Mouse (Mus musculus) hindbrain, embryonic 14.5 days (tissue): ENCODE data around the gene Shank1. TPM values are rescaled to one million over a fixed set of nuclear protein-coding genes. Genes with fewer than 3 reads are reported as not detected.

ENCODE experiments used
- ATAC-seq: fragments of 200-750 bp; cut with Nextera tagmentation; 2 replicates; pipeline ENCODE4 v1.8.0; 2017; ENCODE audit warnings: moderate number of reproducible peaks, mild to moderate bottlenecking, moderate TSS enrichment, moderate library complexity; ENCODE audit not compliant: low FRiP score
- DNase-seq: peaks from one replicate; pipeline ENCODE4 v3.0.0-alpha.2; 2015; ENCODE audit warnings: low spot score
- H3K27ac ChIP-seq: fragments of 300-500 bp; sonication (generic); 2 replicates; pipeline ENCODE4 v1.5.1; 2014; ENCODE audit warnings: mild to moderate bottlenecking, moderate library complexity
- H3K27me3 ChIP-seq: fragments of 300-500 bp; sonication (generic); 2 replicates; pipeline ENCODE4 v1.6.1; 2014; ENCODE audit warnings: mild to moderate bottlenecking, low read length, mixed read lengths; ENCODE audit not compliant: control insufficient read depth, insufficient read depth
- H3K36me3 ChIP-seq: fragments of 300-500 bp; sonication (generic); replicated peaks from 2 replicates; pipeline ENCODE4 v1.6.1; 2014; ENCODE audit not compliant: control insufficient read depth, insufficient read depth
- H3K4me1 ChIP-seq: fragments of 300-500 bp; sonication (generic); replicated peaks from 2 replicates; pipeline ENCODE4 v1.6.1; 2014; ENCODE audit warnings: antibody characterized with exemption, low read length, mixed read lengths; ENCODE audit not compliant: control insufficient read depth, insufficient read depth
- H3K4me2 ChIP-seq: fragments of 300-500 bp; sonication (generic); replicated peaks from 2 replicates; pipeline ENCODE4 v1.6.1; 2014; ENCODE audit warnings: mild to moderate bottlenecking, moderate library complexity
- H3K4me3 ChIP-seq: fragments of 300-500 bp; sonication (generic); replicated peaks from 2 replicates; pipeline ENCODE4 v1.5.1; 2014; ENCODE audit warnings: mild to moderate bottlenecking, low read length
- H3K9ac ChIP-seq: fragments of 300-500 bp; sonication (generic); 2 replicates; pipeline ENCODE4 v1.6.1; 2014
- H3K9me3 ChIP-seq: fragments of 300-500 bp; sonication (generic); 2 replicates; pipeline ENCODE4 v1.6.1; 2016; ENCODE audit warnings: low read length; ENCODE audit not compliant: control insufficient read depth
- WGBS: fragments of 180-500 bp; shearing (Covaris S2); extraction: QIAGEN DNeasy Blood & Tissue Kit; methylation state at CpG from one replicate; pipeline ENCODE4 v1.1.7; 2014; 5-methylcytosine and 5-hydroxymethylcytosine counted together
- polyA plus RNA-seq: library from polyadenylated mRNA; unstranded; fragments of >200 nt; fragmentation: Nextera tagmentation; extraction: Ambion mirVana; gene quantifications from 2 replicates; pipeline ENCODE4 v1.2.1, GENCODE M21; 2014

Gene Shank1
- polyA plus RNA-seq, 1 experiment from 2014 or later = 46.8 TPM

- DNase-seq = no peak
- peaks cover 38% of the 10 kb centered on the region for H3K27me3 ChIP-seq
- H3K4me2 ChIP-seq = no peak overlapping the region
- H3K27ac ChIP-seq = no peak overlapping the region
- peaks cover 36% of the 10 kb centered on the region for H3K36me3 ChIP-seq
- H3K4me1 ChIP-seq = peaks cover 34% of the 10 kb centered on the region
- no peak overlapping the region for H3K9ac ChIP-seq
- H3K4me3 ChIP-seq = no peak overlapping the region
- H3K9me3 ChIP-seq = no peaks in the 10 kb centered on the region
- no peak for ATAC-seq
- WGBS = 11% methylated on average over 10 of the region's 10 CpGs
These were observed 47.5 kb downstream of the Shank1 start for GRCm38 (mm10) chr7:44357531-44357930.

- WGBS = 18% methylated on average over 5 of the region's 5 CpGs
- peaks cover 33% of the 10 kb centered on the region for H3K27me3 ChIP-seq
- peak overlapping the region; percentile 15; the same call in 1 of the 2 replicates for H3K4me2 ChIP-seq
- H3K4me1 ChIP-seq = peaks cover 31% of the 10 kb centered on the region
- peaks cover 32% of the 10 kb centered on the region for H3K36me3 ChIP-seq
- H3K9me3 ChIP-seq = no peaks in the 10 kb centered on the region
- no peak overlapping the region; the same call in 1 of the 2 replicates for H3K9ac ChIP-seq
- H3K27ac ChIP-seq = no peak overlapping the region
- DNase-seq (no peak), ATAC-seq (no peak)
- H3K4me3 ChIP-seq = no peak overlapping the region
These were observed 48.0 kb downstream of the Shank1 start for GRCm38 (mm10) chr7:44358012-44358411.

GRCm38 (mm10) chr7:44358886-44359654 is 49.0 kb downstream of the Shank1 start:
- H3K9ac ChIP-seq = peak overlapping the region; percentile 64
- peak overlapping the region; percentile 43 for H3K4me3 ChIP-seq
- no peaks in the 10 kb centered on the region for H3K9me3 ChIP-seq
- peaks cover 21% of the 10 kb centered on the region for H3K36me3 ChIP-seq
- peak; percentile 24 for ATAC-seq
- 3% methylated on average over 24 of the region's 26 CpGs for WGBS
- H3K27ac ChIP-seq = peak overlapping the region; percentile 93
- H3K27me3 ChIP-seq = peaks cover 23% of the 10 kb centered on the region
- H3K4me2 ChIP-seq = peak overlapping the region; percentile 84
- peaks cover 28% of the 10 kb centered on the region for H3K4me1 ChIP-seq
- DNase-seq = no peak

GRCm38 (mm10) chr7:44359908-44360672 is 50.0 kb downstream of the Shank1 start:
- Histone ChIP-seq H3K9ac (peak overlapping the region; percentile 64), H3K36me3 (peaks cover 11% of the 10 kb centered on the region; the same call in 1 of the 2 replicates), H3K4me1 (peaks cover 27% of the 10 kb centered on the region), H3K27ac (peak overlapping the region; percentile 93), H3K4me2 (peak overlapping the region; percentile 84), H3K4me3 (peak overlapping the region; percentile 43), H3K27me3 (peaks cover 12% of the 10 kb centered on the region), H3K9me3 (no peaks in the 10 kb centered on the region)
- WGBS = under 1% methylated on average over 54 of the region's 54 CpGs
- ATAC-seq (peak; percentile 82), DNase-seq (peak; percentile 97)

GRCm38 (mm10) chr7:44360792-44361301 is 50.8 kb downstream of the Shank1 start:
- peaks cover 11% of the 10 kb centered on the region; the same call in 1 of the 2 replicates for H3K36me3 ChIP-seq
- H3K4me1 ChIP-seq = peaks cover 27% of the 10 kb centered on the region
- H3K4me3 ChIP-seq = peak overlapping the region; percentile 43
- H3K27me3 ChIP-seq = peaks cover 11% of the 10 kb centered on the region
- ATAC-seq (peak; percentile 44), DNase-seq (no peak)
- peak overlapping the region; percentile 64 for H3K9ac ChIP-seq
- H3K27ac ChIP-seq = peak overlapping the region; percentile 93
- peak overlapping the region; percentile 84 for H3K4me2 ChIP-seq
- H3K9me3 ChIP-seq = no peaks in the 10 kb centered on the region
- 10% methylated on average over 21 of the region's 21 CpGs for WGBS

GRCm38 (mm10) chr7:44372678-44373077 is 62.6 kb downstream of the Shank1 start:
- H3K4me1 ChIP-seq = peaks cover 11% of the 10 kb centered on the region
- H3K4me2 ChIP-seq = no peak overlapping the region
- no peak for ATAC-seq
- H3K4me3 ChIP-seq = no peak overlapping the region
- DNase-seq = no peak
- no peaks in the 10 kb centered on the region for H3K9me3 ChIP-seq
- no peaks in the 10 kb centered on the region for H3K27me3 ChIP-seq
- no peaks in the 10 kb centered on the region for H3K36me3 ChIP-seq
- H3K27ac ChIP-seq = no peak overlapping the region
- 92% methylated on average over 8 of the region's 8 CpGs for WGBS
- H3K9ac ChIP-seq = no peak overlapping the region

- ATAC-seq = peak; percentile 34; the same call in 1 of the 2 replicates
- peak overlapping the region; percentile 53; the same call in 1 of the 2 replicates for H3K9ac ChIP-seq
These were observed 63.4 kb downstream of the Shank1 start for GRCm38 (mm10) chr7:44373460-44373859.

GRCm38 (mm10) chr7:44373889-44374652 is 64.0 kb downstream of the Shank1 start:
- H3K4me3 ChIP-seq = peak overlapping the region; percentile 44
- no peaks in the 10 kb centered on the region for H3K36me3 ChIP-seq
- H3K9me3 ChIP-seq = no peaks in the 10 kb centered on the region
- peaks cover 11% of the 10 kb centered on the region for H3K4me1 ChIP-seq
- H3K27me3 ChIP-seq = no peaks in the 10 kb centered on the region
- DNase-seq (peak; percentile 90), ATAC-seq (peak; percentile 92)
- peak overlapping the region; percentile 71 for H3K27ac ChIP-seq
- H3K9ac ChIP-seq = peak overlapping the region; percentile 53
- whole genome bisulfite sequencing = under 1% methylated on average over 19 of the region's 19 CpGs
- H3K4me2 ChIP-seq = peak overlapping the region; percentile 62

More at GRCm38 (mm10) chr7:44373460-44373859, 63.4 kb downstream of the Shank1 start:
- Histone ChIP-seq H3K4me1 (peaks cover 11% of the 10 kb centered on the region), H3K27ac (no peak overlapping the region), H3K36me3 (no peaks in the 10 kb centered on the region), H3K27me3 (no peaks in the 10 kb centered on the region), H3K4me3 (peak overlapping the region; percentile 44), H3K9me3 (no peaks in the 10 kb centered on the region), H3K4me2 (peak overlapping the region; percentile 62)
- WGBS = 12% methylated on average over 7 of the region's 7 CpGs
- DNase-seq = no peak
